10 mouse cellular contexts compared by ENCODE assay signal in the genomic region with DNA sequence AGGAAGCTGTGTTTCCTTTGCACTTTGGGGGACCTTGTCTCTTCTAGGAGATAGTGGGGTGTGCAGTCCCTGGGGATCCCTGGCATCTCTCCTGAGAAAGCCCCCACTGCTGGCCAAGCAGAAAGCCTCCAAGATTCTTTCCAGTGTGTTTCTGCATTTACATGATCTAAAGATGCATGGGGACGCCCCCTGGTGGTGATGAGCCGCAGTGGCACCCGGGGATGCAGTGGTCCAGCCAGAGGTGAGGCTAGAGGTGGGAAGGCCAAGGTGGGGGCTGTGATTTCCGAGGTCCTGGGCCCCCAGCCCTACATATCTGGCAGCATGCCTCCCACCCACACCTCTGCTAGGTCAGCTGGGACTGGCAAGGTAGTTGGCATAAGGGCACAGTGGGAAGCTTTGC. TPM values are rescaled to one million over a fixed set of nuclear protein-coding genes. Genes with fewer than 3 reads are reported as not detected.
DNase-seq lines count a peak whose midpoint lies in the region; ATAC-seq lines count a peak whose summit lies in the region.
"Had no signal": no experiment of that assay in that cellular context is flagged by ENCODE, and none has a peak within 500 bp of the region (broad histone marks: within the 10 kb centered on the region; RNA-seq: fewer than 3 reads in every experiment).

No protein-coding gene starts in this region.

- intact Hi-C loops in heart, postnatal 36 days (cut with DNase I) = loop anchor here (1.0 to 5.0 kb wide), 2 partner anchors 87 to 100 kb away; no protein-coding TSS in a partner anchor
- intact Hi-C loops in left cerebral cortex, postnatal 36 days (cut with DNase I) = loop anchor here (2.0 kb wide), 1 partner anchor 100 kb away; no protein-coding TSS in a partner anchor

- WGBS in hindbrain, embryonic 10.5 days = 2% methylated on average over 4 of the region's 4 CpGs
- WGBS in hindbrain, embryonic 16.5 days = 2% methylated on average over 4 of the region's 4 CpGs
- 2% methylated on average over 4 of the region's 4 CpGs for WGBS in neural tube, embryonic 11.5 days

- no peaks in the 10 kb centered on the region for H3K9me3 ChIP-seq in hindbrain, embryonic 10.5 days
- no peaks in the 10 kb centered on the region for H3K9me3 ChIP-seq in hindbrain, embryonic 16.5 days (ENCODE audit: control insufficient read depth, low read length)
- no peaks in the 10 kb centered on the region for H3K9me3 ChIP-seq in neural tube, embryonic 11.5 days (ENCODE audit: control insufficient read depth, low read length)
- H3K9me3 ChIP-seq: midbrain, embryonic 12.5 days had no signal

- ATAC-seq in hindbrain, embryonic 16.5 days = no peak
- ATAC-seq in neural tube, embryonic 11.5 days (ENCODE audit: insufficient read depth, low FRiP score, low TSS enrichment) = no peak

- H3K27ac ChIP-seq in hindbrain, embryonic 10.5 days = no peak overlapping the region
- H3K27ac ChIP-seq in hindbrain, embryonic 16.5 days (ENCODE audit: low read depth, low read length) = no peak overlapping the region
- no peak overlapping the region for H3K27ac ChIP-seq in neural tube, embryonic 11.5 days (ENCODE audit: low read depth, low read length)
- H3K27ac ChIP-seq: midbrain, embryonic 12.5 days had no signal

- no peaks in the 10 kb centered on the region for H3K27me3 ChIP-seq in hindbrain, embryonic 10.5 days (ENCODE audit: insufficient read depth, poor library complexity, severe bottlenecking)
- no peaks in the 10 kb centered on the region for H3K27me3 ChIP-seq in hindbrain, embryonic 16.5 days (replicated peaks; ENCODE audit: control insufficient read depth, insufficient read depth, low read length)
- no peaks in the 10 kb centered on the region for H3K27me3 ChIP-seq in neural tube, embryonic 11.5 days (ENCODE audit: control insufficient read depth, insufficient read depth, low read length)
- H3K27me3 ChIP-seq: midbrain, embryonic 12.5 days had no signal

- no peak overlapping the region for H3K4me3 ChIP-seq in hindbrain, embryonic 10.5 days
- H3K4me3 ChIP-seq in hindbrain, embryonic 16.5 days (ENCODE audit: low read length) = no peak overlapping the region
- no peak overlapping the region for H3K4me3 ChIP-seq in neural tube, embryonic 11.5 days (ENCODE audit: low read depth, low read length)
- H3K4me3 ChIP-seq: midbrain, embryonic 12.5 days had no signal

- DNase-seq in hindbrain, embryonic 10.5 days (ENCODE audit: low spot score) = peak; percentile 77
- DNase-seq in adrenal gland, adult 2 months = peak; percentile 66
- peak; percentile 77 for DNase-seq in embryo, embryonic 11 days
- DNase-seq in heart, postnatal 36 days = peak; percentile 72 to 81
- peak; percentile 68 to 74 for DNase-seq in left cerebral cortex, postnatal 36 days (ENCODE audit: low spot score in 2 of 2)
- DNase-seq in neural tube, embryonic 11.5 days (ENCODE audit: low spot score) = peak; percentile 77
- DNase-seq in thymus, adult 18-20 months = peak; percentile 45 to 53

- no peak overlapping the region for H3K9ac ChIP-seq in hindbrain, embryonic 16.5 days (ENCODE audit: low read depth, low read length)
- H3K9ac ChIP-seq in neural tube, embryonic 11.5 days (ENCODE audit: low read length) = no peak overlapping the region
- H3K9ac ChIP-seq: midbrain, embryonic 12.5 days had no signal

- peaks cover 29% of the 10 kb centered on the region for H3K36me3 ChIP-seq in hindbrain, embryonic 10.5 days
- H3K36me3 ChIP-seq in hindbrain, embryonic 16.5 days (ENCODE audit: control insufficient read depth, insufficient read depth, low read length) = peaks cover 18% of the 10 kb centered on the region
- H3K36me3 ChIP-seq in neural tube, embryonic 11.5 days (ENCODE audit: control insufficient read depth, insufficient read depth, low read length) = peaks cover 4% of the 10 kb centered on the region; the same call in 1 of the 2 replicates

- no peak overlapping the region for H3K4me2 ChIP-seq in hindbrain, embryonic 16.5 days (ENCODE audit: low read length)
- no peak overlapping the region for H3K4me2 ChIP-seq in neural tube, embryonic 11.5 days (ENCODE audit: low read depth)
- H3K4me2 ChIP-seq: midbrain, embryonic 12.5 days had no signal

- peaks cover 19% of the 10 kb centered on the region for H3K4me1 ChIP-seq in hindbrain, embryonic 10.5 days (replicated peaks)
- peaks cover 2% of the 10 kb centered on the region; the same call in 1 of the 2 replicates for H3K4me1 ChIP-seq in hindbrain, embryonic 16.5 days (ENCODE audit: control insufficient read depth, insufficient read depth, low read depth, low read length)
- 0 out of 2 replicates have a peak, but pooled peaks cover 3% of the 10 kb centered on the region for H3K4me1 ChIP-seq in neural tube, embryonic 11.5 days (ENCODE audit: control insufficient read depth, insufficient read depth, low read length)

RNA-seq across cellular contexts. Expression of gene Hmcn2, which starts 19.2 kb away (rescaled TPM):
- 0.21 TPM in 1 of 2 replicates, not detected in the other for polyA plus RNA-seq in hindbrain, embryonic 10.5 days (2016; fragmentation: Nextera tagmentation; extraction: Ambion mirVana)
- 0.30 TPM in 2 replicates for polyA plus RNA-seq in hindbrain, embryonic 16.5 days (2015; fragmentation: Nextera tagmentation; extraction: Ambion mirVana)
- under 1 TPM; 0.93 to 0.95 TPM for total RNA-seq in adrenal gland, adult 2 months (2021)
- polyA plus RNA-seq in adrenal gland, adult 2 months (2012; rRNA removed) = 8.3 and 9.4 TPM in 2 replicates
- 10 to 100 TPM; 12.5 to 16.2 TPM for total RNA-seq in heart, postnatal 36 days (2021)
- total RNA-seq in left cerebral cortex, postnatal 36 days (2021) = under 1 TPM; 0.54 TPM
- polyA plus RNA-seq in neural tube, embryonic 11.5 days (2014; fragmentation: Nextera tagmentation; extraction: Ambion mirVana) = 0.17 and 0.23 TPM in 2 replicates
- total RNA-seq: common myeloid progenitor, adult 5-6 weeks had no signal

RNA-seq across cellular contexts. Expression of gene Ncs1, which starts 49.4 kb away (rescaled TPM):
- 49.7 and 65.9 TPM in 2 replicates for polyA plus RNA-seq in hindbrain, embryonic 10.5 days (2016; fragmentation: Nextera tagmentation; extraction: Ambion mirVana)
- polyA plus RNA-seq in hindbrain, embryonic 16.5 days (2015; fragmentation: Nextera tagmentation; extraction: Ambion mirVana) = 151 and 174 TPM in 2 replicates
- total RNA-seq in adrenal gland, adult 2 months (2021) = 10 to 100 TPM in 1 of 2 experiments, 1 to 10 TPM in 1; 3.0 to 12.8 TPM
- 2.9 and 3.9 TPM in 2 replicates for polyA plus RNA-seq in adrenal gland, adult 2 months (2012; rRNA removed)
- 10 to 100 TPM in 1 of 2 experiments, 1 to 10 TPM in 1; 9.5 to 10.5 TPM for total RNA-seq in heart, postnatal 36 days (2021)
- total RNA-seq in left cerebral cortex, postnatal 36 days (2021) = 100 to 1,000 TPM; 210 to 221 TPM
- polyA plus RNA-seq in neural tube, embryonic 11.5 days (2014; fragmentation: Nextera tagmentation; extraction: Ambion mirVana) = 84.4 and 95.5 TPM in 2 replicates

Comparison
In these comparisons a context has a peak if more than half of its experiments do, and no peak if none do; other contexts are left out.
1. RNA of gene Ncs1, which starts 49.4 kb away (polyA plus RNA-seq): 151 to 174 TPM in hindbrain, embryonic 16.5 days, 84.4 to 95.5 TPM in neural tube, embryonic 11.5 days and 49.7 to 65.9 TPM in hindbrain, embryonic 10.5 days; 2.9 to 3.9 TPM in adrenal gland, adult 2 months; every median in the first group is over 10 times any median in the second.
2. Peak in every context shown above with its lines, with median percentiles within 50 percentile points of each other: DNase-seq.